Mouse (Mus musculus): ENCODE data around the gene Cdx4.

Cdx4 gene

GRCm38 (mm10) chrX:103321146-103321545 lies at the start of gene Cdx4:
Gene Cdx4, plus strand, starts transcription at chrX:103321398.
- DNase-seq (ENCODE audit: inconsistent ontology term) = no peak

- DNase-seq (ENCODE audit: inconsistent ontology term) = no peak
Observed at GRCm38 (mm10) chrX:103274325-103274724, 46.9 kb upstream of the Cdx4 start.

- DNase-seq (ENCODE audit: inconsistent ontology term) = peak; percentile 68
Observed at GRCm38 (mm10) chrX:103286899-103287722, 34.1 kb upstream of the Cdx4 start.

GRCm38 (mm10) chrX:103287846-103288377 lies 33.3 kb upstream of the Cdx4 start:
- peak; percentile 2 for DNase-seq (ENCODE audit: inconsistent ontology term)

- DNase-seq (ENCODE audit: inconsistent ontology term) = peak; percentile 5
Observed at GRCm38 (mm10) chrX:103288485-103289330, 32.5 kb upstream of the Cdx4 start.

GRCm38 (mm10) chrX:103298937-103299336 lies 22.3 kb upstream of the Cdx4 start:
- DNase-seq (ENCODE audit: inconsistent ontology term) = peak; percentile 40

- DNase-seq (ENCODE audit: inconsistent ontology term) = no peak
Observed at GRCm38 (mm10) chrX:103308262-103308661, 12.9 kb upstream of the Cdx4 start.

GRCm38 (mm10) chrX:103311723-103312122 lies 9.5 kb upstream of the Cdx4 start:
- DNase-seq (ENCODE audit: inconsistent ontology term) = no peak

GRCm38 (mm10) chrX:103314146-103314545 lies 7.1 kb upstream of the Cdx4 start:
- no peak for DNase-seq (ENCODE audit: inconsistent ontology term)

GRCm38 (mm10) chrX:103325900-103326299 lies 4.7 kb downstream of the Cdx4 start:
- no peak for DNase-seq (ENCODE audit: inconsistent ontology term)

GRCm38 (mm10) chrX:103329386-103329785 lies 8.2 kb downstream of the Cdx4 start:
- no peak for DNase-seq (ENCODE audit: inconsistent ontology term)

- DNase-seq (ENCODE audit: inconsistent ontology term) = no peak
Observed at GRCm38 (mm10) chrX:103331125-103331858, 10.1 kb downstream of the Cdx4 start.

- DNase-seq (ENCODE audit: inconsistent ontology term) = no peak
Observed at GRCm38 (mm10) chrX:103341369-103342113, 20.3 kb downstream of the Cdx4 start.

- DNase-seq (ENCODE audit: inconsistent ontology term) = peak; percentile 5
Observed at GRCm38 (mm10) chrX:103355784-103356183, 34.6 kb downstream of the Cdx4 start.

GRCm38 (mm10) chrX:103356287-103356686 lies 35.1 kb downstream of the Cdx4 start, which contains the start of gene Chic1:
Gene Chic1, plus strand, starts transcription at chrX:103356476.
- peak; percentile 89 for DNase-seq (ENCODE audit: inconsistent ontology term)

- DNase-seq (ENCODE audit: inconsistent ontology term) = peak; percentile 14
Observed at GRCm38 (mm10) chrX:103356761-103357236, 35.6 kb downstream of the Cdx4 start.

- DNase-seq (ENCODE audit: inconsistent ontology term) = peak; percentile 54
Observed at GRCm38 (mm10) chrX:103366201-103366600, 45.0 kb downstream of the Cdx4 start.

- no peak for DNase-seq (ENCODE audit: inconsistent ontology term)
Observed at GRCm38 (mm10) chrX:103368650-103369049, 47.5 kb downstream of the Cdx4 start.

GRCm38 (mm10) chrX:103371221-103371620 lies 50.0 kb downstream of the Cdx4 start:
- DNase-seq (ENCODE audit: inconsistent ontology term) = no peak

GRCm38 (mm10) chrX:103371627-103372026 lies 50.4 kb downstream of the Cdx4 start:
- no peak for DNase-seq (ENCODE audit: inconsistent ontology term)

GRCm38 (mm10) chrX:103374250-103374649 lies 53.1 kb downstream of the Cdx4 start:
- DNase-seq (ENCODE audit: inconsistent ontology term) = no peak
